Mouse (Mus musculus) stomach, embryonic 16.5 days (tissue): ENCODE results near the gene Ddx55. TPM values are rescaled to one million over a fixed set of nuclear protein-coding genes. Genes with fewer than 3 reads are reported as not detected.
A peak's percentile ranks its signal among the peaks of the same experiment; 100 is the strongest.
"Not testable (repeated sequence)": the region's sequence is repeated elsewhere in the genome, so short reads cannot be mapped to it uniquely, and the experiment has no call there.

Source experiments
- ATAC-seq: fragments of 200-750 bp; cut with Nextera tagmentation; 2 replicates; pipeline ENCODE4 v1.8.0; 2017; ENCODE audit warnings: moderate number of reproducible peaks, moderate TSS enrichment; ENCODE audit not compliant: insufficient read depth, low FRiP score
- H3K27ac ChIP-seq: fragments of 300-500 bp; sonication (generic); 2 replicates; pipeline ENCODE4 v1.5.1; 2014; ENCODE audit warnings: low read length
- H3K27me3 ChIP-seq: fragments of 300-500 bp; sonication (generic); 2 replicates; pipeline ENCODE4 v1.6.1; 2014; ENCODE audit warnings: low read length, control low read depth, mixed read lengths; ENCODE audit not compliant: control insufficient read depth, insufficient read depth
- H3K36me3 ChIP-seq: fragments of 300-500 bp; sonication (generic); 2 replicates; pipeline ENCODE4 v1.6.1; 2014; ENCODE audit warnings: low read length; ENCODE audit not compliant: control insufficient read depth, insufficient read depth
- H3K4me1 ChIP-seq: fragments of 300-500 bp; sonication (generic); 2 replicates; pipeline ENCODE4 v1.6.1; 2014; ENCODE audit warnings: low read length, control low read depth, mixed read lengths; ENCODE audit not compliant: control insufficient read depth, insufficient read depth
- H3K4me2 ChIP-seq: fragments of 300-500 bp; sonication (generic); 2 replicates; pipeline ENCODE4 v1.6.1; 2014; ENCODE audit warnings: low read depth, low read length, mixed read lengths
- H3K4me3 ChIP-seq: fragments of 300-500 bp; sonication (generic); replicated peaks from 2 replicates; pipeline ENCODE4 v1.5.1; 2014; ENCODE audit warnings: mild to moderate bottlenecking, low read length
- H3K9ac ChIP-seq: fragments of 300-500 bp; sonication (generic); 2 replicates; pipeline ENCODE4 v1.6.1; 2014; ENCODE audit warnings: low read length
- H3K9me3 ChIP-seq: fragments of 300-500 bp; sonication (generic); replicated peaks from 2 replicates; pipeline ENCODE4 v1.6.1; 2016; ENCODE audit warnings: low read length, control low read depth; ENCODE audit not compliant: control insufficient read depth
- WGBS: fragments of 180-500 bp; shearing (Covaris S2); extraction: QIAGEN DNeasy Blood & Tissue Kit; methylation state at CpG from one replicate; pipeline ENCODE4 v1.1.7; 2014; 5-methylcytosine and 5-hydroxymethylcytosine counted together
- polyA plus RNA-seq: library from polyadenylated mRNA; unstranded; fragments of >200 nt; fragmentation: Nextera tagmentation; extraction: Ambion mirVana; gene quantifications from 2 replicates; pipeline ENCODE4 v1.2.1, GENCODE M21; 2015

The Ddx55 gene
- polyA plus RNA-seq, 1 experiment from 2014 or later = 15.1 TPM

DNA sequence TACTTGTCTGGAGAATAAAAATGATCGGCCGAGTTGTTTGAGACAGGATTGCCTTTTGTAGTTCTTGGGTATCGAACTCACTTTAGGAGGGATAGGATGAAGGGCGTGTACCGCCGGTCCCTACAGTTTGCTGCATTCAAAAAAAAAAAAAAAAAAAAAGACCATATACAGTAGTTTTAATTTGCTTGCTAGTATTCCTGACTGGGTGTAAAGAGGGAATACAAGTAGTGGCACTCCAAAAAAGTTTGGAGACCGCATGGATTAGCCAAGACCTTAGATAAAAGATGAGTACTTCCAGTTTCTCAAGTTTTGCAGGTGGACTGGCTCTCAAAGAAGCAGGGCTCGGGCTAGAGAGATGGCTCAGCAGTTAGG is 11.1 kb upstream of the Ddx55 start:
- WGBS = 9% methylated on average over 8 of the region's 8 CpGs
- Histone ChIP-seq H3K4me3 (peak overlapping the region; percentile 79), H3K9ac (peak overlapping the region; percentile 96), H3K36me3 (peaks cover 16% of the 10 kb centered on the region; the same call in 1 of the 2 replicates), H3K9me3 (no peaks in the 10 kb centered on the region), H3K4me2 (peak overlapping the region; percentile 83), H3K27ac (peak overlapping the region; percentile 93), H3K27me3 (no peaks in the 10 kb centered on the region), H3K4me1 (peaks cover 23% of the 10 kb centered on the region)
- ATAC-seq = no peak

GRCm38 (mm10) chr5:124550737-124551136 is 1.9 kb upstream of the Ddx55 start:
- not testable (repeated sequence) for H3K27ac ChIP-seq, H3K9ac ChIP-seq, H3K27me3 ChIP-seq, H3K4me1 ChIP-seq, H3K4me3 ChIP-seq, ATAC-seq, H3K4me2 ChIP-seq, H3K9me3 ChIP-seq
- 84% methylated on average over 4 of the region's 4 CpGs for WGBS
- H3K36me3 ChIP-seq = peaks cover 26% of the 10 kb centered on the region; the same call in 1 of the 2 replicates

GRCm38 (mm10) chr5:124551349-124552093 is 1.1 kb upstream of the Ddx55 start:
- Histone ChIP-seq H3K9ac (peak overlapping the region; percentile 78), H3K4me2 (peak overlapping the region; percentile 67), H3K36me3 (peaks cover 18% of the 10 kb centered on the region; the same call in 1 of the 2 replicates), H3K4me3 (peak overlapping the region; percentile 86)
- H3K27me3 ChIP-seq, ATAC-seq, H3K9me3 ChIP-seq, H3K27ac ChIP-seq, H3K4me1 ChIP-seq: not testable (repeated sequence)
- 25% methylated on average over 5 of the region's 5 CpGs for WGBS

DNA sequence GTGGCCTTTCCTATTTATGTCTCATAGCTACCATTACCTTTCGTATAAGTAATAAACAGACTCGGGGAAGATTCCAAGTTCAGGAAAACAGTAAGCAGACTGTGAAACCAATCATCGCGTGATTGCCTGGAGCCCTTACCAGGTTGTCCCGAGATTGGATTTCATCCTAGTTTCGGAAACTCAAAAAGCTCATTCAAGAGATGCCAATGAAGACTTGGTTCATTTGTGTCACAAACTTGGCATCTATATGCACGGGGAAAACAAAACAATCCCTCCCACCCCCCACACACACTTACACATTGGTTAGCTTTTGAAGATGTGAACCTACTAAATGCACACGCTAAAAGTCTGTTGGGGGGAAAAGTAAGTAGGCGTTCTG is 581 bp upstream of the Ddx55 start:
- no peaks in the 10 kb centered on the region for H3K27me3 ChIP-seq
- ATAC-seq = no peak
- peak overlapping the region; percentile 67 for H3K4me2 ChIP-seq
- peak overlapping the region; percentile 86 for H3K4me3 ChIP-seq
- H3K9me3 ChIP-seq = no peaks in the 10 kb centered on the region
- H3K9ac ChIP-seq = peak overlapping the region; percentile 78
- H3K36me3 ChIP-seq = peaks cover 14% of the 10 kb centered on the region; the same call in 1 of the 2 replicates
- peak overlapping the region; percentile 77 for H3K27ac ChIP-seq
- peaks cover 7% of the 10 kb centered on the region; the same call in 1 of the 2 replicates for H3K4me1 ChIP-seq
- 8% methylated on average over 9 of the region's 9 CpGs for WGBS

- Histone ChIP-seq H3K4me1 (peaks cover 7% of the 10 kb centered on the region; the same call in 1 of the 2 replicates), H3K36me3 (peaks cover 7% of the 10 kb centered on the region; the same call in 1 of the 2 replicates), H3K4me3 (peak overlapping the region; percentile 86), H3K9ac (peak overlapping the region; percentile 78), H3K27me3 (no peaks in the 10 kb centered on the region), H3K9me3 (no peaks in the 10 kb centered on the region), H3K27ac (no peak overlapping the region), H3K4me2 (peak overlapping the region; percentile 67)
- WGBS = 68% methylated on average over 6 of the region's 6 CpGs
- ATAC-seq = no peak
Observed at GRCm38 (mm10) chr5:124553607-124554006, 943 bp downstream of the Ddx55 start.

DNA sequence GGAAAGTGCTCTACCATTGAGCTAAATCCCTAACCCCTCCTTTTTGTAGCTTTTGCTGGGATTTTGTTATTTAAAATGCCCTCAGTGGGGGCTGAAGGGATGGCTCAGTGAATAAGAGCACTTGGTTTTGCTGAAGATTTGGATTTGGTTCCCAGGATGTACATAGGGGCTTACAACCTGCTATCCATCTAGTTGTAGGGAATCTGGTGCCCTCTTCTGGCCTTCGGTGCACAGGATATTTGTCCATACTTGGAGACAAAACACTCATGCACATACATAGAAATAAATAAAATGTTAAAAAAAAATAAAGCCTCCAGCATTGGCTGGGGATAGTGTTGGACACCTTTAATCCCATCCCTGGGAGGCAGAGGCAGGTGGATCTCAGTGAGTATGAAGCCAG is 2.5 kb downstream of the Ddx55 start:
- Histone ChIP-seq H3K9me3 (no peaks in the 10 kb centered on the region), H3K36me3 (peaks cover 7% of the 10 kb centered on the region; the same call in 1 of the 2 replicates), H3K27me3 (no peaks in the 10 kb centered on the region), H3K4me1 (peaks cover 7% of the 10 kb centered on the region; the same call in 1 of the 2 replicates), H3K4me3 (no peak overlapping the region), H3K9ac (no peak overlapping the region), H3K27ac (no peak overlapping the region), H3K4me2 (no peak overlapping the region)
- 78% methylated on average over 1 of the region's 1 CpGs for WGBS
- ATAC-seq = no peak

DNA sequence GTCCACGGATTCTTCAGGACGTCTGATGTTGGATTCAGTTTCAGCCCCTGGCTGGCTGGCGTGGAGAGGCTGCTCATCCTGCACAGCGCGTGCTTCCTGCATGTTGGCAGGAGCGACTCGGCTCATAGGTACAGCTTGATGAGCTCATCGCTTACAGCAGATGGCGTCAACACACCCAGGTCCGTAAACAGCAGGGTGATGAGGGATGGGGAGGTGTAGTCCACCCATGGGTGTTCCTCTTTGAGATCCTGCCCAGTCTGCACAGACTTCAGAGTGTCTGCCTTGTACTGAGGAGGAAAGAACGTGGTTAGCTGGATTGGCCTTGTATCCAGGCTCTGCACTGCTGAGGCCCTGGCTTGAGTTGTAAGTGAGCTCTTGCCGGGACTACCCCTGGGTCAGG is 18.4 kb downstream of the Ddx55 start:
- Histone ChIP-seq H3K27me3 (no peaks in the 10 kb centered on the region), H3K4me1 (no peaks in the 10 kb centered on the region), H3K27ac (no peak overlapping the region), H3K9ac (no peak overlapping the region), H3K9me3 (no peaks in the 10 kb centered on the region), H3K36me3 (peaks cover 31% of the 10 kb centered on the region), H3K4me3 (no peak overlapping the region), H3K4me2 (no peak overlapping the region)
- WGBS = 83% methylated on average over 12 of the region's 12 CpGs
- no peak for ATAC-seq

GRCm38 (mm10) chr5:124575467-124575866 is 22.8 kb downstream of the Ddx55 start:
- no peak for ATAC-seq
- H3K27ac ChIP-seq = no peak overlapping the region
- H3K36me3 ChIP-seq = peaks cover 21% of the 10 kb centered on the region

DNA sequence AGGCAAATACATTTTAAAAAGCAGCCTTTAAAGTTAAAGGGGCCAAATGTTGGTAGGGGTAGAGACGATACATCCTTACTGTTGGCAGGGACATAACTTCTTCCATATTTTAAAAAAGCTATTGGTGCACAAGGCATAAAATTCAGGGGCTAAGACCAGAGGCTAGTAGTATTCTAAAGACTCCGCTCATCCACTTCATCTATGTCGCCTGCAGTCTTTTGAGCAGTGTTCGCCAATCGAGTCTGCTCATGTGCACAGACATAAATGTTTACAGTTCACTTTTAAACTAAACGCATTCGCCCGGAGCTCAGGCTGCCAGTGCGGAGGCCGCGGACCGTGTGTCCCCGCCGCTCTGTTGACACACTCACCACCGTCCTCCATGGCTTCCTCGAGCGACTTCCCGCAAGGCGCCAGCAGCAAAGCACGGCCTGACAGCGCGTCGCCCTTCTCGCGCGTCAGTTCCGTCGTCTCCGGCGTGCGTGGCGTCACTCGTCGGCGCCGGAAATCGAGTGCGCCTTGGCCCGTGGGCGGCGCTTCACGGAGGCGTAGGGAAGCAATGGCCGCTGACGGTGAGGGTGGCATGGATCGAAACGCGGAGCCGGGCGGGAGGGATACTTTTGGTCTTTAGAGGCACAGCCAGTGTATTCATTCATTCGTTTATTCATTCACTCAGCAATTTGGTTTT is 26.1 kb downstream of the Ddx55 start, which contains the start of the genes Eif2b1 and Gtf2h3:
Eif2b1 (minus strand) TSS at position 499 of the 685 bp plus-strand sequence.
Gtf2h3 (plus strand) TSS at position 508 of the 685 bp plus-strand sequence.
- peaks cover 16% of the 10 kb centered on the region for H3K4me1 ChIP-seq
- peak within 1 kb of the TSS; percentile 95 for H3K4me2 ChIP-seq
- no peaks in the 10 kb centered on the region for H3K9me3 ChIP-seq
- H3K27me3 ChIP-seq = no peaks in the 10 kb centered on the region
- H3K36me3 ChIP-seq = peaks cover 10% of the 10 kb centered on the region
- peak; percentile 92 for ATAC-seq
- peak within 1 kb of the TSS; percentile 93 for H3K4me3 ChIP-seq
- H3K9ac ChIP-seq = peak within 1 kb of the TSS; percentile 82
- 1% methylated on average over 51 of the region's 51 CpGs for WGBS
- H3K27ac ChIP-seq = no peak within 1 kb of the TSS

More at GRCm38 (mm10) chr5:124575467-124575866, 22.8 kb downstream of the Ddx55 start:
- Histone ChIP-seq H3K4me1 (peaks cover 16% of the 10 kb centered on the region), H3K4me2 (no peak overlapping the region), H3K4me3 (no peak overlapping the region), H3K27me3 (no peaks in the 10 kb centered on the region), H3K9me3 (no peaks in the 10 kb centered on the region), H3K9ac (no peak overlapping the region)
- whole genome bisulfite sequencing = 80% methylated on average over 7 of the region's 7 CpGs
